Mouse (Mus musculus): ENCODE measurements around the gene Grid2. TPM values are rescaled to one million over a fixed set of nuclear protein-coding genes. Genes with fewer than 3 reads are reported as not detected.
"Not testable (repeated sequence)": the region's sequence is repeated elsewhere in the genome, so short reads cannot be mapped to it uniquely, and the experiment has no call there.

Gene Grid2
- polyA plus RNA-seq, 1 experiment from 2014 or later = not detected

- no peaks in the 10 kb centered on the region for H3K27me3 ChIP-seq
- ChIA-PET POLR2A (no interaction called here), CTCF (no interaction called here)
- ATAC-seq = no peak
- no peak for TF ChIP-seq CTCF (IDR thresholded peaks at IDR 0.05)
- in situ Hi-C loops (cut with MboI; ENCODE audit: low pct_unique_long_range_greater_than_20kb) = no loop called here
- DNase-seq (ENCODE audit: low read depth, low spot score) = no peak
These were observed 161.9 kb downstream of the Grid2 start for GRCm38 (mm10) chr6:63417534-63417933.

- no peak for TF ChIP-seq CTCF (IDR thresholded peaks at IDR 0.05)
- H3K27me3 ChIP-seq = no peaks in the 10 kb centered on the region
- DNase-seq (ENCODE audit: low read depth, low spot score) (no peak), ATAC-seq (no peak)
- in situ Hi-C loops (cut with MboI; ENCODE audit: low pct_unique_long_range_greater_than_20kb) = no loop called here
- ChIA-PET POLR2A (no interaction called here), CTCF (no interaction called here)
These were observed 177.1 kb downstream of the Grid2 start for GRCm38 (mm10) chr6:63432751-63433150.

- CTCF ChIA-PET = no interaction called here
- no peak for DNase-seq (ENCODE audit: low read depth, low spot score)
- POLR2A ChIA-PET = no interaction called here
- H3K27me3 ChIP-seq = no peaks in the 10 kb centered on the region
- TF ChIP-seq CTCF (IDR thresholded peaks at IDR 0.05) = no peak
- no peak for ATAC-seq
- in situ Hi-C loops (cut with MboI; ENCODE audit: low pct_unique_long_range_greater_than_20kb) = no loop called here
These were observed 192.5 kb downstream of the Grid2 start for GRCm38 (mm10) chr6:63448175-63448574.

- no peak for TF ChIP-seq CTCF (IDR thresholded peaks at IDR 0.05)
- DNase-seq (ENCODE audit: low read depth, low spot score) = no peak
- in situ Hi-C loops (cut with MboI; ENCODE audit: low pct_unique_long_range_greater_than_20kb) = no loop called here
- POLR2A ChIA-PET = no interaction called here
- no peaks in the 10 kb centered on the region for H3K27me3 ChIP-seq
- CTCF ChIA-PET = no interaction called here
- no peak for ATAC-seq
These were observed 226.5 kb downstream of the Grid2 start for GRCm38 (mm10) chr6:63482141-63482540.

GRCm38 (mm10) chr6:63515016-63515415 is 259.3 kb downstream of the Grid2 start:
- ChIA-PET POLR2A (no interaction called here), CTCF (no interaction called here)
- ATAC-seq = no peak
- DNase-seq (ENCODE audit: low read depth, low spot score) = no peak
- in situ Hi-C loops (cut with MboI; ENCODE audit: low pct_unique_long_range_greater_than_20kb) = no loop called here
- no peak for TF ChIP-seq CTCF (IDR thresholded peaks at IDR 0.05)
- no peaks in the 10 kb centered on the region for H3K27me3 ChIP-seq

- POLR2A ChIA-PET = no interaction called here
- in situ Hi-C loops (cut with MboI; ENCODE audit: low pct_unique_long_range_greater_than_20kb) = no loop called here
- no peak for DNase-seq (ENCODE audit: low read depth, low spot score)
- ATAC-seq = no peak
- H3K27me3 ChIP-seq = no peaks in the 10 kb centered on the region
- CTCF ChIA-PET = no interaction called here
- no peak for TF ChIP-seq CTCF (IDR thresholded peaks at IDR 0.05)
These were observed 260.3 kb downstream of the Grid2 start for GRCm38 (mm10) chr6:63515957-63516356.

GRCm38 (mm10) chr6:63531751-63532150 is 276.1 kb downstream of the Grid2 start:
- no peak for DNase-seq (ENCODE audit: low read depth, low spot score)
- ATAC-seq = no peak
- H3K27me3 ChIP-seq = no peaks in the 10 kb centered on the region
- ChIA-PET CTCF (interaction anchor here (0.5 kb wide), 1 partner anchor 144 kb away, joined by 3 read pairs; no protein-coding TSS in a partner anchor), POLR2A (no interaction called here)
- in situ Hi-C loops (cut with MboI; ENCODE audit: low pct_unique_long_range_greater_than_20kb) = no loop called here
- no peak for TF ChIP-seq CTCF (IDR thresholded peaks at IDR 0.05)

- H3K27me3 ChIP-seq = no peaks in the 10 kb centered on the region
- in situ Hi-C loops (cut with MboI; ENCODE audit: low pct_unique_long_range_greater_than_20kb) = no loop called here
- ChIA-PET CTCF (no interaction called here), POLR2A (no interaction called here)
- DNase-seq (ENCODE audit: low read depth, low spot score) (no peak), ATAC-seq (no peak)
- no peak for TF ChIP-seq CTCF (IDR thresholded peaks at IDR 0.05)
These were observed 277.2 kb downstream of the Grid2 start for GRCm38 (mm10) chr6:63532901-63533300.

GRCm38 (mm10) chr6:63547741-63548140 is 292.1 kb downstream of the Grid2 start:
- no peaks in the 10 kb centered on the region for H3K27me3 ChIP-seq
- no peak for ATAC-seq
- CTCF ChIA-PET = no interaction called here
- POLR2A ChIA-PET = no interaction called here
- in situ Hi-C loops (cut with MboI; ENCODE audit: low pct_unique_long_range_greater_than_20kb) = no loop called here
- TF ChIP-seq CTCF (IDR thresholded peaks at IDR 0.05) = no peak
- no peak for DNase-seq (ENCODE audit: low read depth, low spot score)

GRCm38 (mm10) chr6:63568741-63569140 is 313.1 kb downstream of the Grid2 start:
- ATAC-seq; H3K27me3 ChIP-seq; CTCF ChIA-PET; DNase-seq (ENCODE audit: low read depth, low spot score); POLR2A ChIA-PET; in situ Hi-C loops (cut with MboI; ENCODE audit: low pct_unique_long_range_greater_than_20kb): not testable (repeated sequence)

- CTCF ChIA-PET = no interaction called here
- DNase-seq (ENCODE audit: low read depth, low spot score) (no peak), ATAC-seq (no peak)
- in situ Hi-C loops (cut with MboI; ENCODE audit: low pct_unique_long_range_greater_than_20kb) = no loop called here
- TF ChIP-seq CTCF (IDR thresholded peaks at IDR 0.05) = no peak
- POLR2A ChIA-PET = no interaction called here
- H3K27me3 ChIP-seq = no peaks in the 10 kb centered on the region
These were observed 335.0 kb downstream of the Grid2 start for GRCm38 (mm10) chr6:63590681-63591080.

- ChIA-PET POLR2A (no interaction called here), CTCF (no interaction called here)
- in situ Hi-C loops (cut with MboI; ENCODE audit: low pct_unique_long_range_greater_than_20kb) = no loop called here
- ATAC-seq = no peak
- no peak for TF ChIP-seq CTCF (IDR thresholded peaks at IDR 0.05)
- no peak for DNase-seq (ENCODE audit: low read depth, low spot score)
- no peaks in the 10 kb centered on the region for H3K27me3 ChIP-seq
These were observed 353.9 kb downstream of the Grid2 start for GRCm38 (mm10) chr6:63609570-63609969.
